Mouse (Mus musculus) cerebellum, postnatal 36 days (tissue): ENCODE results near the gene Tmem39a.

Experiments used
- DNase-seq, 2 experiments: peaks; one replicate each; pipeline ENCODE4 v3.0.0; 2021 to 2022; ENCODE audit warnings: mixed read lengths in 2 of 2

The Tmem39a gene

DNA sequence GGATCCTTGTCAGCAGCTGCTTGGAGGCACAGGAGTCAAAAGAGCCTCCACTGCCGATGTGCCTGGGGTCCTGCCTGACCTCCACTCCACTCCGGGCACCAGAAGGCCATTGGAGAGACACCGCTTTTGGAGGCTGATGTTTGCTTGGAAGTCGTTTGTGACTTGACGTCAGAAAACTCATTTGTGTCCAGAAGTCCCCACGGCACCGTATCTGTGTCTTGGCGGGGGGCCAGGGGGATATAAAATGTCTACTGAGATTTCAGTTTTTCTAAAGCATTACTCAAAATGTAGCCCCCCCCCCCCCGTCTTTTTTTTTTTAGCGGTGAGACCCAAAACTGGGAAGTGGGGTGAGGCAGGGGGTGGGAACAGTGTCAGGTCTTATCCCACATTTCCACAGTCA lies 78.6 kb downstream of the Tmem39a start:
- peak in 1 of 2 experiments; percentile 10 for DNase-seq
